Mouse (Mus musculus): ENCODE data around the gene Trp53tg5.

GRCm38 (mm10) chr2:164460745-164461551, 12.6 kb downstream of the Trp53tg5 start, which contains the start of gene Gm20458:
- TF ChIP-seq CTCF (IDR thresholded peaks at IDR 0.05; ENCODE audit: extremely low read depth, insufficient read depth, insufficient read length, insufficient replicate concordance) = peak; percentile 57; the same call in 1 of the 2 replicates
- peak; percentile 39; the same call in 1 of the 2 replicates for TF ChIP-seq POLR2A (IDR thresholded peaks at IDR 0.05; ENCODE audit: low read depth, low read length)

All from spleen, adult 2 months (tissue).